Mouse (Mus musculus) effector memory CD4-positive, alpha-beta T cell, adult 7 months (primary cell): Measurements from ENCODE around the gene Fgf23. TPM values are rescaled to one million over a fixed set of nuclear protein-coding genes. Genes with fewer than 3 reads are reported as not detected.

Source experiments
- polyA plus RNA-seq: library from polyadenylated mRNA; unstranded; fragments of 100-300 nt; shearing (Covaris generic); gene quantifications from one replicate; pipeline ENCODE4 v1.2.1, GENCODE M21; 2017

Fgf23 gene
- polyA plus RNA-seq, result not detected

GRCm38 (mm10) chr6:127072817-127073216 lies at the start of gene Fgf23:
Gene Fgf23 (plus strand): TSS chr6:127072902.

GRCm38 (mm10) chr6:127109402-127109930 lies 36.8 kb downstream of the Fgf23 start, which contains the start of gene Tigar:
Gene Tigar (minus strand): TSS chr6:127109557.

Other genes starting within 250 kb of the Fgf23 start
- gene Ndufa9, start 223.8 kb upstream of the Fgf23 start, polyA plus RNA-seq, result 116 TPM
- gene Akap3, start 219.8 kb upstream of the Fgf23 start, polyA plus RNA-seq, result not detected
- gene Dyrk4, start 151.1 kb upstream of the Fgf23 start, polyA plus RNA-seq, result not detected
- 2.1 TPM for gene Rad51ap1, start 133.3 kb upstream of the Fgf23 start, polyA plus RNA-seq
- gene D6Wsu163e, start 132.9 kb upstream of the Fgf23 start, polyA plus RNA-seq, result 9.3 TPM
- gene Fgf6, start 57.3 kb upstream of the Fgf23 start, polyA plus RNA-seq, result not detected
- 9.4 TPM for gene Tigar, start 36.7 kb downstream of the Fgf23 start, polyA plus RNA-seq
- 492 TPM for gene Ccnd2, start 79.3 kb downstream of the Fgf23 start, polyA plus RNA-seq